Mouse (Mus musculus): ENCODE data around the gene Ide. TPM values are rescaled to one million over a fixed set of nuclear protein-coding genes. Genes with fewer than 3 reads are reported as not detected.
"Not testable (repeated sequence)": the region's sequence is repeated elsewhere in the genome, so short reads cannot be mapped to it uniquely, and the experiment has no call there.

Ide gene
- polyA plus RNA-seq, 1 experiment: 24.8 TPM

- no peak for TF ChIP-seq CTCF (IDR thresholded peaks at IDR 0.05; ENCODE audit: low read depth, low read length)
- no peak for TF ChIP-seq POLR2A (IDR thresholded peaks at IDR 0.05; ENCODE audit: borderline replicate concordance, low read depth, low read length)
- Histone ChIP-seq H3K4me1 (ENCODE audit: control insufficient read depth, insufficient read depth, low read length) (peaks cover 16% of the 10 kb centered on the region), H3K4me3 (ENCODE audit: insufficient read depth, low read length) (no peak overlapping the region), H3K27ac (ENCODE audit: insufficient read depth, low read depth, low read length) (no peak overlapping the region)
Measured at GRCm38 (mm10) chr19:37235818-37236217, 101.8 kb downstream of the Ide start.

- peaks cover 16% of the 10 kb centered on the region for H3K4me1 ChIP-seq (ENCODE audit: control insufficient read depth, insufficient read depth, low read length)
- no peak overlapping the region for H3K27ac ChIP-seq (ENCODE audit: insufficient read depth, low read depth, low read length)
- H3K4me3 ChIP-seq (ENCODE audit: insufficient read depth, low read length): peak overlapping the region; percentile 31
- no peak for TF ChIP-seq POLR2A (IDR thresholded peaks at IDR 0.05; ENCODE audit: borderline replicate concordance, low read depth, low read length)
- no peak for TF ChIP-seq CTCF (IDR thresholded peaks at IDR 0.05; ENCODE audit: low read depth, low read length)
Measured at GRCm38 (mm10) chr19:37233561-37234539, 103.8 kb downstream of the Ide start.

GRCm38 (mm10) chr19:37232598-37232997 is 105.1 kb downstream of the Ide start:
- not testable (repeated sequence) for H3K4me1 ChIP-seq (ENCODE audit: control insufficient read depth, insufficient read depth, low read length); H3K27ac ChIP-seq (ENCODE audit: insufficient read depth, low read depth, low read length); H3K4me3 ChIP-seq (ENCODE audit: insufficient read depth, low read length)

- Histone ChIP-seq H3K4me3 (ENCODE audit: insufficient read depth, low read length) (no peak overlapping the region), H3K4me1 (ENCODE audit: control insufficient read depth, insufficient read depth, low read length) (no peaks in the 10 kb centered on the region), H3K27ac (ENCODE audit: insufficient read depth, low read depth, low read length) (no peak overlapping the region)
- TF ChIP-seq POLR2A (IDR thresholded peaks at IDR 0.05; ENCODE audit: borderline replicate concordance, low read depth, low read length) (no peak), CTCF (IDR thresholded peaks at IDR 0.05; ENCODE audit: low read depth, low read length) (no peak)
Measured at GRCm38 (mm10) chr19:37225197-37225862, 112.3 kb downstream of the Ide start.

Other genes starting within 250 kb of the Ide start
- gene March5, start 130.3 kb downstream of the Ide start, polyA plus RNA-seq (2012; ENCODE audit: insufficient read depth, insufficient read length, missing spikeins): 87.5 and 98.0 TPM in 2 replicates
- gene Cpeb3, start 129.3 kb downstream of the Ide start, polyA plus RNA-seq (2012; ENCODE audit: insufficient read depth, insufficient read length, missing spikeins): 7.6 and 8.0 TPM in 2 replicates
- 34.8 and 34.9 TPM in 2 replicates for gene Kif11, start 38.6 kb upstream of the Ide start, polyA plus RNA-seq (2012; ENCODE audit: insufficient read depth, insufficient read length, missing spikeins)
- 62.3 and 71.5 TPM in 2 replicates for gene Hhex, start 97.0 kb upstream of the Ide start, polyA plus RNA-seq (2012; ENCODE audit: insufficient read depth, insufficient read length, missing spikeins)
- 26.0 and 26.6 TPM in 2 replicates for gene Exoc6, start 212.6 kb upstream of the Ide start, polyA plus RNA-seq (2012; ENCODE audit: insufficient read depth, insufficient read length, missing spikeins)